Comparison of ENCODE assay signal across 8 mouse cellular contexts in genomic region chr16:37732023-37732761, GRCm38 (mm10). TPM values are rescaled to one million over a fixed set of nuclear protein-coding genes. Genes with fewer than 3 reads are reported as not detected.
DNase-seq lines count a peak whose midpoint lies in the region; ATAC-seq and TF ChIP-seq lines count a peak whose summit lies in the region.

No protein-coding gene starts in this region.

- H3K4me2 ChIP-seq in kidney, postnatal 0 days (ENCODE audit: low read length), result no peak overlapping the region
- H3K4me2 ChIP-seq in embryonic facial prominence, embryonic 13.5 days, result peak overlapping the region; percentile 39
- H3K4me2 ChIP-seq in heart, embryonic 12.5 days, result no peak overlapping the region
- no peak overlapping the region for H3K4me2 ChIP-seq in lung, embryonic 16.5 days (ENCODE audit: low read depth, low read length)
- no peak overlapping the region for H3K4me2 ChIP-seq in midbrain, embryonic 14.5 days (ENCODE audit: low read length)

- 51% methylated on average over 7 of the region's 7 CpGs for WGBS in kidney, postnatal 0 days
- WGBS in embryonic facial prominence, embryonic 13.5 days, result 25% methylated on average over 7 of the region's 7 CpGs
- 62% methylated on average over 7 of the region's 7 CpGs for WGBS in heart, embryonic 12.5 days
- WGBS in lung, embryonic 16.5 days, result 51% methylated on average over 7 of the region's 7 CpGs
- 73% methylated on average over 7 of the region's 7 CpGs for WGBS in midbrain, embryonic 14.5 days

- no peak for ATAC-seq in kidney, postnatal 0 days (replicated peaks; ENCODE audit: low FRiP score, low read depth)
- ATAC-seq in embryonic facial prominence, embryonic 13.5 days (ENCODE audit: insufficient number of reproducible peaks, insufficient read depth, low FRiP score, low TSS enrichment, low read depth), result peak; percentile 88
- ATAC-seq in heart, embryonic 12.5 days (ENCODE audit: insufficient number of reproducible peaks, low FRiP score), result no peak
- ATAC-seq in lung, embryonic 16.5 days (ENCODE audit: low read depth), result peak; percentile 79
- ATAC-seq in midbrain, embryonic 14.5 days (ENCODE audit: low FRiP score, low TSS enrichment), result no peak

- no peaks in the 10 kb centered on the region for H3K9me3 ChIP-seq in kidney, postnatal 0 days (replicated peaks; ENCODE audit: low read length)
- no peaks in the 10 kb centered on the region for H3K9me3 ChIP-seq in embryonic facial prominence, embryonic 13.5 days
- H3K9me3 ChIP-seq in heart, embryonic 12.5 days (replicated peaks), result no peaks in the 10 kb centered on the region
- H3K9me3 ChIP-seq in lung, embryonic 16.5 days (ENCODE audit: control insufficient read depth, low read length), result no peaks in the 10 kb centered on the region
- no peaks in the 10 kb centered on the region for H3K9me3 ChIP-seq in midbrain, embryonic 14.5 days (ENCODE audit: control insufficient read depth, low read length)

- no peak for TF ChIP-seq CTCF in kidney, postnatal 0 days (IDR thresholded peaks at IDR 0.05; ENCODE audit: low read depth)

- H3K4me3 ChIP-seq in kidney, postnatal 0 days (replicated peaks; ENCODE audit: low read depth, low read length), result no peak overlapping the region
- H3K4me3 ChIP-seq in embryonic facial prominence, embryonic 13.5 days, result no peak overlapping the region
- H3K4me3 ChIP-seq in heart, embryonic 12.5 days, result no peak overlapping the region
- no peak overlapping the region for H3K4me3 ChIP-seq in lung, embryonic 16.5 days (ENCODE audit: low read length)
- no peak overlapping the region for H3K4me3 ChIP-seq in midbrain, embryonic 14.5 days (replicated peaks; ENCODE audit: low read depth, low read length)

- no peaks in the 10 kb centered on the region; the same call in 1 of the 2 replicates for H3K4me1 ChIP-seq in kidney, postnatal 0 days (replicated peaks; ENCODE audit: insufficient read depth, low read length)
- peaks cover 47% of the 10 kb centered on the region for H3K4me1 ChIP-seq in embryonic facial prominence, embryonic 13.5 days
- H3K4me1 ChIP-seq in heart, embryonic 12.5 days (replicated peaks), result peaks cover 31% of the 10 kb centered on the region
- H3K4me1 ChIP-seq in lung, embryonic 16.5 days (replicated peaks; ENCODE audit: control insufficient read depth, insufficient read depth, low read length), result peaks cover 26% of the 10 kb centered on the region
- H3K4me1 ChIP-seq in midbrain, embryonic 14.5 days (ENCODE audit: control insufficient read depth, insufficient read depth, low read length), result no peaks in the 10 kb centered on the region

- no peaks in the 10 kb centered on the region for H3K36me3 ChIP-seq in kidney, postnatal 0 days (ENCODE audit: insufficient read depth, low read length)
- no peaks in the 10 kb centered on the region for H3K36me3 ChIP-seq in embryonic facial prominence, embryonic 13.5 days
- H3K36me3 ChIP-seq in heart, embryonic 12.5 days, result no peaks in the 10 kb centered on the region
- H3K36me3 ChIP-seq in lung, embryonic 16.5 days (ENCODE audit: control insufficient read depth, insufficient read depth, low read length), result no peaks in the 10 kb centered on the region
- H3K36me3 ChIP-seq in midbrain, embryonic 14.5 days (ENCODE audit: control insufficient read depth, insufficient read depth, low read length), result no peaks in the 10 kb centered on the region

- 0 out of 2 replicates have a peak overlapping the region, but pooled peaks have one; percentile 8 for H3K27ac ChIP-seq in kidney, postnatal 0 days
- peak overlapping the region; percentile 97 for H3K27ac ChIP-seq in embryonic facial prominence, embryonic 13.5 days
- H3K27ac ChIP-seq in heart, embryonic 12.5 days (ENCODE audit: poor library complexity, severe bottlenecking), result peak overlapping the region; percentile 58
- peak overlapping the region; percentile 19 for H3K27ac ChIP-seq in lung, embryonic 16.5 days (ENCODE audit: low read length)
- H3K27ac ChIP-seq in midbrain, embryonic 14.5 days (replicated peaks; ENCODE audit: low read depth, low read length), result no peak overlapping the region

- no peaks in the 10 kb centered on the region for H3K27me3 ChIP-seq in kidney, postnatal 0 days (ENCODE audit: insufficient read depth, low read length)
- H3K27me3 ChIP-seq in embryonic facial prominence, embryonic 13.5 days, result no peaks in the 10 kb centered on the region
- H3K27me3 ChIP-seq in heart, embryonic 12.5 days (replicated peaks), result no peaks in the 10 kb centered on the region
- no peaks in the 10 kb centered on the region for H3K27me3 ChIP-seq in lung, embryonic 16.5 days (ENCODE audit: control insufficient read depth, insufficient read depth, low read depth, low read length)
- H3K27me3 ChIP-seq in midbrain, embryonic 14.5 days (ENCODE audit: control insufficient read depth, insufficient read depth, low read length), result no peaks in the 10 kb centered on the region

- peak; percentile 51 for DNase-seq in kidney, postnatal 0 days (ENCODE audit: low spot score)
- DNase-seq in kidney, adult 9 months, result no peak
- DNase-seq in testis, postnatal 10 days (ENCODE audit: low spot score), result no peak
- no peak for DNase-seq in midbrain, embryonic 14.5 days
- DNase-seq in right cerebral cortex, postnatal 36 days (ENCODE audit: low spot score in 2 of 2), result no peak

- H3K9ac ChIP-seq in kidney, postnatal 0 days (ENCODE audit: low read depth, low read length), result no peak overlapping the region
- no peak overlapping the region for H3K9ac ChIP-seq in embryonic facial prominence, embryonic 13.5 days
- no peak overlapping the region for H3K9ac ChIP-seq in heart, embryonic 12.5 days
- no peak overlapping the region for H3K9ac ChIP-seq in lung, embryonic 16.5 days (ENCODE audit: low read length)
- no peak overlapping the region for H3K9ac ChIP-seq in midbrain, embryonic 14.5 days (replicated peaks; ENCODE audit: low read length)

RNA-seq across cellular contexts. Expression of gene Fstl1, which starts 44.5 kb away (rescaled TPM):
- polyA plus RNA-seq in kidney, postnatal 0 days (2015; fragmentation: Nextera tagmentation; extraction: Ambion mirVana), result 641 and 681 TPM in 2 replicates
- polyA plus RNA-seq in embryonic facial prominence, embryonic 13.5 days (2015; fragmentation: Nextera tagmentation; extraction: Ambion mirVana), result 683 and 792 TPM in 2 replicates
- polyA plus RNA-seq in heart, embryonic 12.5 days (2016; fragmentation: Nextera tagmentation; extraction: Ambion mirVana), result 558 and 559 TPM in 2 replicates
- polyA plus RNA-seq in lung, embryonic 16.5 days (2015; fragmentation: Nextera tagmentation; extraction: Ambion mirVana), result 617 and 655 TPM in 2 replicates
- 52.6 and 105 TPM in 2 replicates for polyA plus RNA-seq in midbrain, embryonic 14.5 days (2014; fragmentation: Nextera tagmentation; extraction: Ambion mirVana)

Comparison
In these comparisons a context has a peak if more than half of its experiments do, and no peak if none do; other contexts are left out.
1. ATAC-seq: peak in embryonic facial prominence, embryonic 13.5 days (single experiment) and lung, embryonic 16.5 days (single experiment); none in kidney, postnatal 0 days (single experiment), heart, embryonic 12.5 days (single experiment) and midbrain, embryonic 14.5 days (single experiment).